Mouse (Mus musculus) activated CD4-positive, CD25-positive, alpha-beta regulatory T cell, adult 4 months (primary cell): ENCODE data around the gene Cytl1. TPM values are rescaled to one million over a fixed set of nuclear protein-coding genes. Genes with fewer than 3 reads are reported as not detected.

ENCODE experiments used
- ATAC-seq: one replicate; pipeline ENCODE4 v1.8.0; 2017
- polyA plus RNA-seq, 2 experiments: library from polyadenylated mRNA; unstranded; fragments of 100-300 nt; shearing (Covaris generic); gene quantifications; one replicate each; pipeline ENCODE4 v1.2.1; 2017

Cytl1 gene
- polyA plus RNA-seq, 2 experiments from 2014 or later = not detected

- no peak for ATAC-seq
Observed at GRCm38 (mm10) chr5:37770870-37771269, 35.6 kb downstream of the Cytl1 start.

DNA sequence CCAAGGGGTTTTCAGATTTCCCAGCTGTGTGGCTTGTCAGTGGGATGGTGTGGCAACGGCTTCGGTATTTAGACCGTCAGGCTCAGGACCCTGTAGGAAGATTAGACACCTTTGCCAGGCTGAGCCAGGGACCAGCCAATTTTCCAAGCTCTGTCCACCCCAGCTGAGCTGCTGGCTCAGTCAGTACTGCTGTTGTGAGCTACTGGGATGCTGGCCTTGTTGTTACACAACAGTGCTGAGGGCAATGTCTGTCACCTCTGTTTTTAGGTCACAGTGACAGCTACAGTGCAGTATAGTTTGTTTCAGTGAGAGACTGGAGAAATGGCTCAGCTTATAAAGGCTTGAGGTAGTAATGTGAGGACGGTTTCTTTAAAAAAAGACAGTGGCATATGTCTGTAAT lies 38.7 kb downstream of the Cytl1 start:
- no peak for ATAC-seq

GRCm38 (mm10) chr5:37775681-37776080 lies 40.4 kb downstream of the Cytl1 start:
- ATAC-seq = no peak

DNA sequence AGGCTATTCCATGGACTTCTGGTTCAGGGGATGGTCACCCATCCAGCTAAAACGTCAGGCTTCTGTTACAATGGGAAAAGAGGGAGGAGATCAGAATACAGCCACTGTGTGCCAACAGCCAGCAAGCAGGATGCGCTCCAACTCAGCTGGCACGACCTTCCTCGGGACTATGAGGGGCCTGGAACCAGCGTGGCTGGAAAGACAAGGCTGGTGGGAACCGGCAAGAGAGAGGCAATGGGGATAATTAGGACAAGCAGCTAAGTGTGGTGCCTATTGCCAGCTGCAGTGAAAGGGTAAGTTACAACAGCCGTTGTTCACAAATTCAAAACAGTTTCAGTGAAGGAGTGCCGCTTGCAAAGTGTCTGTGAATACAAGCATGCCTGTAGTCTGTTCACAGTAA lies 48.0 kb downstream of the Cytl1 start:
- ATAC-seq = no peak

DNA sequence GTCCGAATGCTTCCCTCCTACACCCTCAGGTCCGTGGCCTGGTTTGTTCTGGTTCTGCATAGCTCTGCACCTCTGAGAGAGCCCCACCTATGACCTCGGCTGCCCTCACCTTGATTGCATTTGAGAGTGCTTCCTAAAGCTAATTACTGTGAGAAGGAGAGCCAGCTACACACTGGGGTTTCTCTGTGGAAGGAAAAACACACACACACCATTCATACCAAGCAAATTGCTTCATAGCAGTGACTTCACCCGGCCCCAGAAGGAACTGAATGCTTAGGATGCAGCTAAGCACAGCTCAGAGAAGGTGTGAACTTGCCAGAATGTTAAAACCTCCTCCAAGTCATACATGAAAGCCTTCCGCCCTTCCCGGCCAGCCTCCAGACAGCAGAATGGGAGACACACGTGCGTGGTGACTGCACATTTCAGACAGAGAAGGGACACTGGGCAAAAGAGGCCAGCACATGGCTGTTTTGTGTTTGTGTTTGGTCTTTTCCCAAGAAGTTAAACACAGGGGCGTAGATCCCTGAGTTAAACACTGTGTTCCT lies 49.6 kb downstream of the Cytl1 start:
- ATAC-seq = no peak

Other genes with a start within 250 kb of the Cytl1 start
- not detected for gene Stk32b, start 18.3 kb upstream of the Cytl1 start, polyA plus RNA-seq
- gene Msx1, start 89.1 kb downstream of the Cytl1 start, polyA plus RNA-seq = under 1 TPM in 1 of 2 experiments, not detected in 1; 0.22 TPM